Mouse (Mus musculus) cerebellum, postnatal 14 days (tissue): ENCODE data around the gene Ddt.
"Not testable (repeated sequence)": the region's sequence is repeated elsewhere in the genome, so short reads cannot be mapped to it uniquely, and the experiment has no call there.

Source experiments
- DNase-seq, 2 experiments: peaks; one replicate each; pipeline ENCODE4 v3.0.0; 2021; ENCODE audit warnings: mixed read lengths in 2 of 2

Gene Ddt

DNA sequence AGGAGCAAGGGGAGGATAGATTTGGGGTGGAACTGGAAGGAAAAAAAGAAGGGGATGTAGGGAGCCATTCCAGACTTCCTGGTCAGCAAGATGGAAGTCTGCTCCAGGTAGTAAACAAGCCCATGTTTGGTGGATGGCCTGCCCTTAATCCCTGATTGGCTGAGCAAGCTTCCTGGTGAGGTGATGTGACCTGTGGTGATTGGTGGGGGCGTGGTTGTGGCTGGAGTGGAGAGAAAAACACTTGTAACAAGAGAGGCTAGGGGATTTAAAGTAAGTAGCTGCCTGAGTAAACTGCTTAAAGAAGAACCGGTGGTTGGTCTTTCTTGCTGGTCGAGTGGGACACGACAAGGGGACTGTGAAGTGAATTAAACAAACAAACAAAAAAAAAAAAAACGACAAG lies 5.5 kb downstream of the Ddt start:
- not testable (repeated sequence) for DNase-seq

DNA sequence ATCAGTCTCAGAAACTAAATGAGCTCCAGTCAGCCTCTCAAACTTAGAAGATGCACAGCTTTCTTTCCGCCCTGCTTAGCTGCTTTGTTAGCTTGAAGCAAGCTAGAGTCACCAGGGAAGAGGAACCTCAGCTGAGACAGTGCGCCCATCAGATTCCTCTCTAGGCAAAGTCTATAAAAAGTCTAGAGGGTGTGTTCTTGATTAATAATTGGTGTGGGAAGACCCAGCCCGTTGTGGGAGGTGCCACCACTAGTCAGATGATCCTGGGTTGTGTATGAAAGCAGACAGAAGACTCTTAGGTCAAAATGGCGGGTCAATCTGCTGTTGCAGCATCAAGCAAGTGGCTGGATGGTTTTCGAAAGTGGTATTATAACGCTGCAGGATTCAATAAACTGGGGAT lies 6.4 kb downstream of the Ddt start:
- no peak for DNase-seq

DNA sequence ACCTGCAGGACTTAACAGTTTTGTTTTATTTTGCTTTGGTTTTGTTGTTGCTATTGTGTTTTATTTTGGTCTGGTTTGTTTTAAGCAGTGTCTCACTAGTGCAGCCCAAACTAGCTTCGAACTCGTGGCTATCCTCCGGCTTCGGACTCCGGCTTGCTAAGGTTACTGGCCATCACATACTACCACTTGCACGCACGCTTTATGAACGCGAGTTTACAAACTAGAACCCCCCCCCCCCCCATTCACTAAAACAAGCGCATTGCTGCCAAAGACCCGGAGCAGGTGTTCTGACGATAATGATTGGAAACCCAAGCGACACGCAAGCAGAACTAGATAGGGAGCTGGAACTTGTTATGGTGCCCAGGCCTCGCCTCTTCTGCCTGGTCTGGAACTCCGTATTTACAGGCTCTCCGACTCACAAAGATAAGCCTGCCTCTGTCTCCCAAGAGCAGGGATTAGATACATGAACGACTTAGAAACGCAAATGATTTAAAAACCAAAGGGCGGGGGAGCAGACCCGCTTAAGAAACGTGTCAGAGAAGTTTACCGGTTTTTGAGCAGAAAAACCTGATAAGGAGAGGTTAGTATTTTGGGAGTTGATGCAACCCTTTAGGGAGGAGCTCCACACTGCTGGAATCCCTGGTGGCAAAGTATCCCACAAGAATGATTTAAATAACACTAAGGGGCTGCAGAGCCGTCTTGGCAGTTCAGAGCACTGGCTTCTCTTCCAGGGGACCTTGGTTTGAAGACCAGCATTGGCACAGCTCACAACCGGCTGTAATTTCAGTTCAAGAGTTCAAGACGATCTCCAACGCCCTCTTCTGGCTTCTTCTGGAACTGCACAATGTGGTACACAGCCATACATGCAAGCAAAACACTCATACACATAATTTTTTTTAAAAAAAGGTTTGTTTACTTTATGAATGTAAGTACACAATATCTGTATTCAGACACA lies 8.4 kb downstream of the Ddt start:
- peak; percentile 75 to 87 for DNase-seq

DNA sequence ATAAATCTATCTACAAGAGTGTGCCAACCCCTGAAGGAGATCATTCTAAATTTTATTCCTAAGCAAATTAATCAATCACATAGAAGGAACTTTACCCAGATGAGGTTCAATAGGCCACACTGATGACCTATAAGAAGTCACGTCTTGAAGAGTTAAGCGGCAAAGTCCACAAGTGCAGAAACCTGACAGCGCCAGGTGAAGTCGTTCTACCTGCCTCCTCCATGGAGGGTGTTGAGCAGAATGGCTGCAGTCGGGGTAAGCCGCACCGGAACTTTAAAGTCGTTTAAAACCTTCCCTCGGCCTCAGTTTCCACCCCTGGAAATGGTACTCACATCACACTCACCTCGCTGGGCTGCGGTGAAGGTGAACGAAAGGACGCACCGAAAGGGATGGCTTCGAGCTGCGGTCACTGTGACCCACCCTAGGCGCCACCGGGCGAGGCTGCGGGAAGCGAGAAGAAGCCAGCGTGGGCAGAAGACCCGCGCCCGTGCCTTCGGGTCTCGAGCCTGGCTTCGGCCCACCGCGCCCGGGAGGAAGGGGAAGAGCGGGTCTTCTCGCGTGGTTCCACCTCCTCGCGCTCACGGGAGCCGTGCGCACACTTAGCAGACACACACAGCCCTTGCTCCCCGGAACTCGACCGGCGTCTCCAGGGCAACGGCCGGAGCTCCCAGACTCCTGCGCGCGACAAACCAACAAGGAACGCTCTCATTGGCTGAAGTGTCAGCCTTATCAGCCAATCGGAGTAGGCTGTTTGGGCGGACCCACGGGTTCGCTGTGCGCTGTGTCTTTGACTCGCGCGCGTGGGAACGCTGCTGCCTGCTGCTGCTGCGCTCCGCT lies 9.3 kb downstream of the Ddt start, which contains the start of gene Cabin1:
Gene Cabin1 (minus strand): TSS at position 660 of the 837 bp plus-strand sequence.
- DNase-seq, result peak; percentile 98

GRCm38 (mm10) chr10:75762413-75762812 lies 10.8 kb downstream of the Ddt start:
- no peak for DNase-seq

GRCm38 (mm10) chr10:75760311-75760710 lies 12.9 kb downstream of the Ddt start:
- peak in 1 of 2 experiments; percentile 36 for DNase-seq

DNA sequence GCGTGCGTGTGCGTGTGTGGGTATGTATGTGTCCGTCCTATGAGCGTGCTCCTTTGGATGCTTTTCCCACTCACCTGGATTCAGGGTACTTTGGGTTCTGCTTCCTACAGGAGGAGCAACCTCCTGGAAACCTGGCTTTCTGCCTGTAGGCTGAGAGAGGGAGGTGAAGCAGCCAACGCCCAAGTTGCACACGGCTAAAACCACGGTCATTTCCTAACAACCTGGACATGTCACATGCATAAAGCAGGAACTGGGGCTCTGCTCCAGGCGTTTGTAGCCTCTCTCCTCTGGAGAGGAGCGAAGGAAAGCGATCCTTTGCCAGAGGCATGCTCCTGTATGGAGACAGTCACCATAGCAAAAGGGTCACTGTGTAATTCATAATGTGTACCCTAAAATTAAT lies 16.5 kb downstream of the Ddt start:
- no peak for DNase-seq

GRCm38 (mm10) chr10:75744017-75744416 lies 29.2 kb downstream of the Ddt start:
- DNase-seq, result peak; percentile 92 to 95

DNA sequence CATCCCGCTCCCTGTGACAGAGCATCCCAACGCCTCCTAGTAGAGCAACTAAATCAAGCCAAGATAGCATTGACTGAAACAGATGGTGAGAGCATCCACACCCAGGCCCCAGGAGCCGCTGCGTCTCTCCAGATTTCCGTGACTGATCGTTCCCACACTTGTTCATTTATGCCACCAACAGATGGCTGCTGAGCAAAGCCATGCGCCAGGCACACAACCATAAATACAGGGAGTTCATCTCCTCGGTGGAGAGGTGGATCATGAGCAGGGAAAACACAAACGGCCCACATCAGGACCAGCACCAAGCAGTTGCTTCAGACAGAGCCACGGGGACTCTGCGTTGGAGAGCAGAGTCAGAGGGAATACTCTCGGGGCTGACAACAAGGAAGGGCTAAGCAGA lies 29.8 kb downstream of the Ddt start:
- peak; percentile 38 to 66 for DNase-seq

GRCm38 (mm10) chr10:75740866-75741265 lies 32.3 kb downstream of the Ddt start:
- DNase-seq, result no peak

- no peak for DNase-seq
Observed at GRCm38 (mm10) chr10:75725449-75725848, 47.8 kb downstream of the Ddt start.
